Mouse (Mus musculus) Muller cell, postnatal 12 days (primary cell): ENCODE results near the gene Hspa4.
A peak's percentile ranks its signal among the peaks of the same experiment; 100 is the strongest.

Experiments used
- DNase-seq: peaks from one replicate; pipeline ENCODE4 v3.0.0-alpha.2; 2015; ENCODE audit errors: inconsistent ontology term

Gene Hspa4

GRCm38 (mm10) chr11:53252186-53253119, 47.8 kb downstream of the Hspa4 start:
- DNase-seq = no peak

GRCm38 (mm10) chr11:53250796-53251195, 49.5 kb downstream of the Hspa4 start:
- no peak for DNase-seq

DNA sequence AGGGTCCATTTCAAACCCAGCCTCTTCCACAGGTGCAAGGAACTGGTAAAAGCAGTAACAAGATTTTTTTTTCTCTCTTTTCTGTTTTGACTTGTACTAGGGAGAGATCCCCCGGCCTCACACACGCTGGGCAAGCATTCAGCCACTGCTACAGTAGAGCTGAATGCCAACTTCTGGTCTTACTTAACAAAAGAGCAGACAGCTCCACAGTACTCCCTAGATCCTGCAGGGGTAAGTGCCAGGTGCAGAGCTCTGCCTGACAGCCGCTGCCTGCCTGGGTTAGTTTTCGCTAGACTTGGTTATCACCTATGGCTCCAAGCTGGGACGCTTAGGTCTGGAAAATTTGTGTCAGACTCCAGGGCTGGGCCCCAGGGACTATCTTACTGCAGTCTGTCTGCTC, 50.6 kb downstream of the Hspa4 start:
- no peak for DNase-seq

- DNase-seq = peak; percentile 56
These were observed 54.7 kb downstream of the Hspa4 start for GRCm38 (mm10) chr11:53245561-53245960.

DNA sequence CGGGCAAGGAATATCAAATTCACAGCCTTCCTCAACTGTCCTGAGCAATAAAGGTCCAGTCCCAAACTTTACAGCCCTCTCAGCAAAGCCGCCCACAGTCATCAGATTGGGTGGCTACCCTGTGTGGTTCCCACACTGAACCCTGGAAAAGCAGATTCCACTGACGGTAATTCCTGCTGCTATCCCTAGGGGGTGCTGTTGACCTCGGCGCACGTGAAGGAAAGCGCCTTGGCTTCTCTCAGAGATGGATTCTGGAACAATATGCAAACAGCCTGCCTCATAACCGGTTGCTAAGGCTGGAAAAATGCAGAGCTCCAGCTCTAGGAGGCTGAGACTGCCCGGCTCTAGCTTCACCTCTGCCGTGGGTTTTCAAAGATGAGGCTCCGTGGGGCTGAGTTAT, 57.1 kb downstream of the Hspa4 start:
- DNase-seq = no peak

GRCm38 (mm10) chr11:53233590-53233989, 66.7 kb downstream of the Hspa4 start:
- DNase-seq = no peak

DNA sequence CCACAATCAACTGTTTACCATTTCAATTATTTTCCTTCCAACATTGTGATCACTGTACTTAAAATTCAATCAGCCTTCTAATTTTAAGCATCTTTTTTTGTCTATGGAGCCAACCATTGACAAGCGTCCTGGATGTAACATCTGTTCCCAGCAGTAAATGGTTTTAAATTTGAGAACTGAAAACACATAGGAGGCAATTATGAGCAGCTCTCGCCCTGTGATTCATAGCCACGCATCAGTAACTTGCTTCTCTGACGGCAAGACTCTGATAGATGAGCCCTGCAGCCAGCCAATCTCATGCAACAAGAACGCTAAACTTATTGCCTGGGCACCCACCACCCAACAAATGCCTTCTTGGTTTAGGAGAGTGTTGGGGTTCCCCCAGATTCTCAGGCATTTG, 68.4 kb downstream of the Hspa4 start:
- no peak for DNase-seq

DNA sequence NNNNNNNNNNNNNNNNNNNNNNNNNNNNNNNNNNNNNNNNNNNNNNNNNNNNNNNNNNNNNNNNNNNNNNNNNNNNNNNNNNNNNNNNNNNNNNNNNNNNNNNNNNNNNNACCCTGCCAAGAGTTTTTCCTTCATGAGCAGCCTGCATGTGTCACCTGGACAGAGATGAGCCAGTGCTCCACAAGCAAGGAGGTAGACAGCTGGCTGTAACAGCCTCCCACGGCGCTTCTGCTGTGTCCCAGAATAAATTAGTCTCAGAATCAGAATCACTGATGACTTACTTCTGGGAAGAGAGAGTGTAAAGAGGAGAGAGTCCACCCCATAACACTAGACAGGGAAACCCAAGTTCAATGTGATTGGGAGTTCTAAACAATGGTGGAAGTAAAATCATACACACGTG, 71.2 kb downstream of the Hspa4 start:
- DNase-seq = no peak

- no peak for DNase-seq
These were observed 89.4 kb downstream of the Hspa4 start for GRCm38 (mm10) chr11:53210876-53211275.
